In the genomic region with DNA sequence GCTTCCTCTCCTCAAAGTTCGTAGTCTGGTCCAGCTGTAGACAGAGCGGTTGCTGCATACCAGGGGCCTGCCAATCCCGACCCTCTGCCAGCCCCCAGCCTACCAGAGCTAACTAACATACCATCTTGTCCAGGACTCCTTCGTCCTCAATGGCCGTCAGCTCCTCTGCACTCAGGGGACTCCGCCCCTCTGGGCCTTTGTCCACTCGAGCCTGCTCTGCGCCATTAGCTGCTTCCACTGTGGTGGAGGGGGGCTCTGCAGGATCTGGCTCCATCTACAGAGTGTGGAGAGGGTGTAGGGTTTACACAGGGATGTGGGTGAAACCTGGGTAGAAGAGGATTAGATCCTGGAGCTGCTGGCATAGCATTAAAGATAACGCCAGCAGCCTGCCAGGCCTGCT, we compare ENCODE assay signal across 14 mouse cellular contexts. TPM values are rescaled to one million over a fixed set of nuclear protein-coding genes. Genes with fewer than 3 reads are reported as not detected.
"Had no signal": no experiment of that assay in that cellular context is flagged by ENCODE, and none has a peak within 500 bp of the region (broad histone marks: within the 10 kb centered on the region; RNA-seq: fewer than 3 reads in every experiment).

No protein-coding gene starts in this region.

- DNase-seq: kidney, postnatal 10 days; kidney, postnatal 4 days; liver; liver, embryonic 13.5 days; liver, postnatal 0 days; lung, postnatal 14 days; right cerebral cortex, postnatal 14 days; thymus, postnatal 36 days had no signal

- H3K27ac ChIP-seq: left cerebral cortex, adult 2 months; liver, embryonic 13.5 days; lung, embryonic 15.5 days; macrophage; midbrain, embryonic 15.5 days had no signal

- H3K27me3 ChIP-seq: liver, embryonic 13.5 days; lung, embryonic 15.5 days; midbrain, embryonic 15.5 days had no signal

- H3K4me2 ChIP-seq: liver, embryonic 13.5 days; lung, embryonic 15.5 days; midbrain, embryonic 11.5 days; midbrain, embryonic 15.5 days had no signal

- H3K36me3 ChIP-seq: midbrain, embryonic 15.5 days had no signal

- ATAC-seq: liver, postnatal 0 days; midbrain, embryonic 15.5 days had no signal

- H3K4me3 ChIP-seq: left cerebral cortex, adult 2 months; liver, embryonic 13.5 days; lung, embryonic 15.5 days; megakaryocyte, embryonic 14.5 days; midbrain, embryonic 15.5 days had no signal

- H3K4me1 ChIP-seq: liver, embryonic 13.5 days; lung, embryonic 15.5 days; midbrain, embryonic 15.5 days had no signal

- H3K9ac ChIP-seq: liver, embryonic 13.5 days; liver, postnatal 0 days; lung, embryonic 15.5 days; midbrain, embryonic 15.5 days had no signal

- H3K9me3 ChIP-seq: liver, embryonic 13.5 days; lung, embryonic 15.5 days; megakaryocyte, embryonic 14.5 days; midbrain, embryonic 15.5 days had no signal

RNA-seq across cellular contexts. Expression of a gene that starts 38.1 kb away (rescaled TPM):
- polyA plus RNA-seq: macrophage had no signal
